ENCODE assay signal across 9 mouse cellular contexts in genomic region chr8:119412037-119412734, GRCm38 (mm10). TPM values are rescaled to one million over a fixed set of nuclear protein-coding genes. Genes with fewer than 3 reads are reported as not detected.
DNase-seq lines count a peak whose midpoint lies in the region; ATAC-seq and TF ChIP-seq lines count a peak whose summit lies in the region.
"Had no signal": no experiment of that assay in that cellular context is flagged by ENCODE, and none has a peak within 500 bp of the region (broad histone marks: within the 10 kb centered on the region; RNA-seq: fewer than 3 reads in every experiment).

No protein-coding gene starts in this region.

- H3K4me1 ChIP-seq in forebrain, embryonic 15.5 days: peaks cover 4% of the 10 kb centered on the region
- peaks cover 4% of the 10 kb centered on the region for H3K4me1 ChIP-seq in forebrain, embryonic 12.5 days
- no peaks in the 10 kb centered on the region for H3K4me1 ChIP-seq in lung, postnatal 0 days (ENCODE audit: insufficient read depth, low read depth, low read length)
- H3K4me1 ChIP-seq in hindbrain, embryonic 14.5 days (replicated peaks; ENCODE audit: control insufficient read depth, insufficient read depth, low read length): no peaks in the 10 kb centered on the region
- no peaks in the 10 kb centered on the region for H3K4me1 ChIP-seq in midbrain, postnatal 0 days (ENCODE audit: insufficient read depth, low read length)

- H3K4me2 ChIP-seq in forebrain, embryonic 15.5 days (replicated peaks): no peak overlapping the region
- no peak overlapping the region for H3K4me2 ChIP-seq in forebrain, embryonic 12.5 days
- H3K4me2 ChIP-seq in lung, postnatal 0 days (replicated peaks; ENCODE audit: low read depth, low read length): no peak overlapping the region
- no peak overlapping the region for H3K4me2 ChIP-seq in hindbrain, embryonic 14.5 days (replicated peaks)
- no peak overlapping the region for H3K4me2 ChIP-seq in midbrain, postnatal 0 days (ENCODE audit: low read depth, low read length, poor library complexity, severe bottlenecking)

- DNase-seq in lung, postnatal 0 days (ENCODE audit: low spot score): no peak
- DNase-seq in lung, postnatal 4 days: no peak
- no peak for DNase-seq in hindbrain, embryonic 14.5 days (ENCODE audit: low spot score)
- no peak for DNase-seq in midbrain, postnatal 0 days (ENCODE audit: low spot score)
- no peak for DNase-seq in thymus, postnatal 4 days
- no peak for DNase-seq in right cerebral cortex, postnatal 4 days

- no peak overlapping the region for H3K4me3 ChIP-seq in forebrain, embryonic 15.5 days
- H3K4me3 ChIP-seq in forebrain, embryonic 12.5 days (replicated peaks): no peak overlapping the region
- no peak overlapping the region for H3K4me3 ChIP-seq in lung, postnatal 0 days (ENCODE audit: low read depth, low read length)
- H3K4me3 ChIP-seq in hindbrain, embryonic 14.5 days (replicated peaks; ENCODE audit: low read length): no peak overlapping the region
- no peak overlapping the region for H3K4me3 ChIP-seq in midbrain, postnatal 0 days (ENCODE audit: low read depth, low read length)

- 56% methylated on average over 10 of the region's 10 CpGs for WGBS in forebrain, embryonic 15.5 days
- 62% methylated on average over 10 of the region's 10 CpGs for WGBS in forebrain, embryonic 12.5 days
- 59% methylated on average over 10 of the region's 10 CpGs for WGBS in lung, postnatal 0 days
- WGBS in hindbrain, embryonic 14.5 days: 57% methylated on average over 10 of the region's 10 CpGs
- WGBS in midbrain, postnatal 0 days: 55% methylated on average over 10 of the region's 10 CpGs

- peak; percentile 22; the same call in 1 of the 2 replicates for TF ChIP-seq CTCF in lung, postnatal 0 days (IDR thresholded peaks at IDR 0.05)
- TF ChIP-seq CTCF in midbrain, postnatal 0 days (IDR thresholded peaks at IDR 0.05): peak; percentile 47

- no peaks in the 10 kb centered on the region for H3K27me3 ChIP-seq in forebrain, embryonic 15.5 days
- H3K27me3 ChIP-seq in forebrain, embryonic 12.5 days: peaks cover 9% of the 10 kb centered on the region; the same call in 1 of the 2 replicates
- H3K27me3 ChIP-seq in lung, postnatal 0 days (replicated peaks; ENCODE audit: insufficient read depth, low read length): no peaks in the 10 kb centered on the region
- H3K27me3 ChIP-seq in hindbrain, embryonic 14.5 days (ENCODE audit: control insufficient read depth, insufficient read depth, low read length): no peaks in the 10 kb centered on the region
- H3K27me3 ChIP-seq in midbrain, postnatal 0 days (ENCODE audit: insufficient read depth, low read length): no peaks in the 10 kb centered on the region

- ATAC-seq in forebrain, embryonic 15.5 days (replicated peaks): peak; percentile 36
- ATAC-seq in forebrain, embryonic 12.5 days (ENCODE audit: low FRiP score): no peak
- no peak for ATAC-seq in lung, postnatal 0 days
- ATAC-seq in hindbrain, embryonic 14.5 days (ENCODE audit: low FRiP score): peak; percentile 10; the same call in 1 of the 2 replicates
- ATAC-seq in midbrain, postnatal 0 days (ENCODE audit: low FRiP score): no peak

- H3K9ac ChIP-seq in forebrain, embryonic 15.5 days (replicated peaks): no peak overlapping the region
- H3K9ac ChIP-seq in forebrain, embryonic 12.5 days: no peak overlapping the region
- H3K9ac ChIP-seq in lung, postnatal 0 days (replicated peaks; ENCODE audit: low read depth): no peak overlapping the region
- H3K9ac ChIP-seq in hindbrain, embryonic 14.5 days: no peak overlapping the region
- no peak overlapping the region for H3K9ac ChIP-seq in midbrain, postnatal 0 days (replicated peaks; ENCODE audit: low read length, poor library complexity, severe bottlenecking)

- no peak for TF ChIP-seq EP300 in lung, postnatal 0 days (IDR thresholded peaks at IDR 0.05)

- H3K36me3 ChIP-seq in forebrain, embryonic 15.5 days: peaks cover 35% of the 10 kb centered on the region
- H3K36me3 ChIP-seq in forebrain, embryonic 12.5 days (replicated peaks): peaks cover 43% of the 10 kb centered on the region
- peaks cover 20% of the 10 kb centered on the region for H3K36me3 ChIP-seq in lung, postnatal 0 days (ENCODE audit: insufficient read depth, low read length)
- H3K36me3 ChIP-seq in hindbrain, embryonic 14.5 days (replicated peaks; ENCODE audit: control insufficient read depth, insufficient read depth): peaks cover 48% of the 10 kb centered on the region
- H3K36me3 ChIP-seq in midbrain, postnatal 0 days (ENCODE audit: insufficient read depth, low read length): peaks cover 40% of the 10 kb centered on the region

- no peak overlapping the region for H3K27ac ChIP-seq in forebrain, embryonic 15.5 days (replicated peaks)
- no peak overlapping the region for H3K27ac ChIP-seq in forebrain, embryonic 12.5 days
- H3K27ac ChIP-seq in lung, postnatal 0 days (ENCODE audit: low read length): no peak overlapping the region
- no peak overlapping the region for H3K27ac ChIP-seq in hindbrain, embryonic 14.5 days
- no peak overlapping the region for H3K27ac ChIP-seq in midbrain, postnatal 0 days (ENCODE audit: low read depth, low read length)

- no peaks in the 10 kb centered on the region for H3K9me3 ChIP-seq in forebrain, embryonic 15.5 days
- no peaks in the 10 kb centered on the region for H3K9me3 ChIP-seq in forebrain, embryonic 12.5 days
- H3K9me3 ChIP-seq in lung, postnatal 0 days (ENCODE audit: low read length): no peaks in the 10 kb centered on the region
- H3K9me3 ChIP-seq in hindbrain, embryonic 14.5 days (ENCODE audit: control insufficient read depth, low read length): no peaks in the 10 kb centered on the region
- no peaks in the 10 kb centered on the region for H3K9me3 ChIP-seq in midbrain, postnatal 0 days (ENCODE audit: low read length)

RNA-seq across cellular contexts. Expression of gene Mlycd, which starts 17.5 kb away (rescaled TPM):
- 14.7 and 15.2 TPM in 2 replicates for polyA plus RNA-seq in forebrain, embryonic 15.5 days (2015; fragmentation: Nextera tagmentation; extraction: Ambion mirVana)
- polyA plus RNA-seq in forebrain, embryonic 12.5 days (2016; fragmentation: Nextera tagmentation; extraction: Ambion mirVana): 13.9 and 14.0 TPM in 2 replicates
- 18.3 and 19.1 TPM in 2 replicates for polyA plus RNA-seq in lung, postnatal 0 days (2015; fragmentation: Nextera tagmentation; extraction: Ambion mirVana)
- 17.8 and 20.2 TPM in 2 replicates for polyA plus RNA-seq in hindbrain, embryonic 14.5 days (2014; fragmentation: Nextera tagmentation; extraction: Ambion mirVana)
- total RNA-seq in midbrain, postnatal 0 days (2014; rRNA removed): 27.0 and 32.1 TPM in 2 replicates
- polyA plus RNA-seq in midbrain, postnatal 0 days (2015; fragmentation: Nextera tagmentation; extraction: Ambion mirVana): 19.0 and 20.6 TPM in 2 replicates

RNA-seq across cellular contexts. Expression of gene Osgin1, which starts 21.7 kb away (rescaled TPM):
- 0.19 and 0.22 TPM in 2 replicates for polyA plus RNA-seq in forebrain, embryonic 15.5 days (2015; fragmentation: Nextera tagmentation; extraction: Ambion mirVana)
- 0.13 and 0.65 TPM in 2 replicates for polyA plus RNA-seq in forebrain, embryonic 12.5 days (2016; fragmentation: Nextera tagmentation; extraction: Ambion mirVana)
- 9.7 and 14.0 TPM in 2 replicates for polyA plus RNA-seq in lung, postnatal 0 days (2015; fragmentation: Nextera tagmentation; extraction: Ambion mirVana)
- polyA plus RNA-seq in hindbrain, embryonic 14.5 days (2014; fragmentation: Nextera tagmentation; extraction: Ambion mirVana): 0.35 and 0.40 TPM in 2 replicates
- total RNA-seq in midbrain, postnatal 0 days (2014; rRNA removed): 0.38 TPM in 1 of 2 replicates, not detected in the other
- polyA plus RNA-seq in midbrain, postnatal 0 days (2015; fragmentation: Nextera tagmentation; extraction: Ambion mirVana): 0.15 and 0.32 TPM in 2 replicates

RNA-seq across cellular contexts. Expression of gene Necab2, which starts 34.3 kb away (rescaled TPM):
- polyA plus RNA-seq in forebrain, embryonic 15.5 days (2015; fragmentation: Nextera tagmentation; extraction: Ambion mirVana): 15.7 and 17.9 TPM in 2 replicates
- 14.6 and 15.4 TPM in 2 replicates for polyA plus RNA-seq in forebrain, embryonic 12.5 days (2016; fragmentation: Nextera tagmentation; extraction: Ambion mirVana)
- 1.2 and 1.8 TPM in 2 replicates for polyA plus RNA-seq in lung, postnatal 0 days (2015; fragmentation: Nextera tagmentation; extraction: Ambion mirVana)
- polyA plus RNA-seq in hindbrain, embryonic 14.5 days (2014; fragmentation: Nextera tagmentation; extraction: Ambion mirVana): 44.4 and 50.1 TPM in 2 replicates
- 106 and 119 TPM in 2 replicates for total RNA-seq in midbrain, postnatal 0 days (2014; rRNA removed)
- polyA plus RNA-seq in midbrain, postnatal 0 days (2015; fragmentation: Nextera tagmentation; extraction: Ambion mirVana): 76.6 and 84.6 TPM in 2 replicates
- total RNA-seq: heart, postnatal 25 days had no signal

Comparison
In these comparisons a context has a peak if more than half of its experiments do, and no peak if none do; other contexts are left out.
1. ATAC-seq: peak in forebrain, embryonic 15.5 days (single experiment) and hindbrain, embryonic 14.5 days (single experiment); none in forebrain, embryonic 12.5 days (single experiment), lung, postnatal 0 days (single experiment) and midbrain, postnatal 0 days (single experiment).